ENCODE assay signal across 8 mouse cellular contexts in genomic region chr5:138694496-138695167, GRCm38 (mm10). TPM values are rescaled to one million over a fixed set of nuclear protein-coding genes. Genes with fewer than 3 reads are reported as not detected.
DNase-seq lines count a peak whose midpoint lies in the region.

No protein-coding gene starts in this region.

- DNase-seq in urinary bladder, postnatal 14 days (ENCODE audit: low spot score), result peak; percentile 38
- DNase-seq in urinary bladder, postnatal 25 days (ENCODE audit: low spot score), result no peak
- peak; percentile 30 for DNase-seq in c-Kit-positive CD71-negative TER-119-negative erythroid progenitor cells, embryonic 14.5 days (ENCODE audit: low read depth)
- DNase-seq in left cerebral cortex, postnatal 14 days (ENCODE audit: low spot score in 2 of 2), result peak; percentile 31 to 55
- DNase-seq in thymus, postnatal 4 days, result peak; percentile 19
- no peak for DNase-seq in cerebellum, postnatal 4 days (ENCODE audit: low spot score in 2 of 2)
- no peak for DNase-seq in spleen, adult 18-20 months
- no peak for DNase-seq in embryo, embryonic 11 days

- intact Hi-C loops in left cerebral cortex, postnatal 14 days (cut with DNase I), result no loop called here

RNA-seq across cellular contexts. Expression of gene Fam20c, which starts 59.7 kb away (rescaled TPM):
- total RNA-seq in left cerebral cortex, postnatal 14 days (2021), result 10 to 100 TPM; 37.9 to 42.1 TPM

Comparison
In these comparisons a context has a peak if more than half of its experiments do, and no peak if none do; other contexts are left out.
1. DNase-seq: peak in urinary bladder, postnatal 14 days (single experiment), c-Kit-positive CD71-negative TER-119-negative erythroid progenitor cells, embryonic 14.5 days (single experiment), left cerebral cortex, postnatal 14 days (2 of 2) and thymus, postnatal 4 days (single experiment); none in urinary bladder, postnatal 25 days (single experiment), cerebellum, postnatal 4 days (0 of 2), spleen, adult 18-20 months (0 of 2) and embryo, embryonic 11 days (single experiment).